Mouse (Mus musculus) left cerebral cortex, adult 18-20 months (tissue): ENCODE results near the gene Lce1h. TPM values are rescaled to one million over a fixed set of nuclear protein-coding genes. Genes with fewer than 3 reads are reported as not detected.

Experiments used
- DNase-seq, 2 experiments: peaks; one replicate each; pipeline ENCODE4 v3.0.0; 2021 to 2022; ENCODE audit warnings: low spot score in 2 of 2, mixed read lengths in 1 of 2
- long read RNA-seq, 2 experiments: library from polyadenylated mRNA; stranded (forward); transcript quantifications; one replicate each; pipeline ENCODE4 v2.0.0; 2021
- total RNA-seq, 2 experiments: library from RNA; stranded (reverse); gene quantifications; 2 replicates each; pipeline ENCODE4 v1.2.3; 2021

The Lce1h gene
- total RNA-seq = not detected
- long read RNA-seq, experiment 1 = 0 reads
- long read RNA-seq, experiment 2 = 0 reads

DNA sequence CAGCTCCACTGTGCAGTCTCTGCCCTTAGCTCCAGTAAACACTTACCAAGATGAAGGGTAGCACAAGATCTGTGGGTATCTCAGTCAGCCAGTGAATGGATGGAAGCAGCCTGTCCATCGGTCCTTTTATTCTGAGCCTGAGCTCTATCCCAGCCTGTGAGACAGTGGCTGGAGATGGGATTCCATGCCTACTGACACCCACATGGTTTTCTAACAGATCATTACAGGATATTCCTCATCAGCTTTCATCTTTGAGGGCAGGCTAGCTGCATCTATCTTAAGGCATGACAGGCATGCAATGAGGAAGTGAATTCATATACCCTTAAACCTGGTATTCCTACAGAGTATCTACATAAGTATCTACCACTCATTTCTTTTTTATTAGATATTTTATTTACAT, at the start of gene Lce1h:
Gene Lce1h, minus strand, starts transcription at position 101 of the 400 bp plus-strand sequence.
- DNase-seq = no peak

DNA sequence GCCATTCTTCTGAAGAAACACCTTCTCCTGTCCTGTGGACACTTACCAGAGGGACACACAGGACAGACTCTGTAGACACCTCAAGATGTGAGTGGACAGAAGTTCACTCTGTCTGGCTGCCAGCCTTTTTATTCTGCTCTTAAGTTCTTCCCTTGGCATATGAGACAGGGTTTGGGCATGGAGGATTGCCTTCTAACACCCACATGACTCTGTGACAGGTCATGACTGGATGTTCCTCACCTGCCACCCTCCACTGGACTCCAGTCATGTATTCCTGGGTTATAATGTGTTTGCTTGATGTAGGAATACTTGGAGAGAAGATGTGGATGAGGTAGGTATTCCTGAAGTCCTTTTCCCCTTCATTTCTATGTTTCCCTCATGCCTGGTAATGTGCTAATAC, 42.9 kb upstream of the Lce1h start, which contains the start of gene Lce1k:
Gene Lce1k, minus strand, starts transcription at position 101 of the 400 bp plus-strand sequence.
- DNase-seq = no peak

DNA sequence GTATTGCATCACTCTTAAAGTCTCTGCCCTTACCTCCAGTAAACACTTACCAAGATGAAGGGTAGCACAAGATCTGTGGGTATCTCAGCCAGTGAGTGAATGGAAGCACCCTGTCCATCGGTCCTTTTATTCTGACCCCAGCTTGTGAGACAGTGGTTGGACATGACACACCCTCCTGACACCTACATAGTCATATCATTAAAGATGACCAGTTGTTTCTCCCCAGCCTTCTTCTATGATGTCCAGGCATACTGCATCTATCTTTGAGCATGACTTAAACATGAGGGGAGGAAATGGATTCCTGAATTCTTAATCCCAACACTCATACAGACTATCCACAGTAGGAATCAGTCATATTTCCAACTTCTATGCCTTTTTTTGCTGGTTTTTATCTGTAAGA, 25.5 kb upstream of the Lce1h start, which contains the start of gene Lce1j:
Gene Lce1j, minus strand, starts transcription at position 101 of the 400 bp plus-strand sequence.
- no peak for DNase-seq

DNA sequence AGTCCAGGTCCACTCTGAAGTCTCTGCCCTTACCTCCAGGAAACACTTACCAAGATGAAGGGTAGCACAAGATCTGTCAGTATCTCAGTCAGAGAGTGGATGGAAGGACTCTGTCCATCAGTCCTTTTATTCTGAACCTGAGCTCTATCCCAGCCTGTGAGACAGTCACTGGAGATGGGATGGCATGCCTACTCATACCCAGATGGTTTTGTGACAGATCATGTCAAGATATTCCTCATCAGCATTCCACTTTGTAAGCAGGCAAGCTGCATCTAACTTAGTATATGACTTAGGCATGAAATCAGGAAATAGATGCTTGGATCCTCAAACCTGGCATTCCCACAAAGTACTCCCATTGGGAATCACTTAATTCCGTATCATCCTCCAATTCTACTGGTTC, 13.9 kb upstream of the Lce1h start, which contains the start of gene Lce1i:
Gene Lce1i, minus strand, starts transcription at position 101 of the 400 bp plus-strand sequence.
- no peak for DNase-seq

DNA sequence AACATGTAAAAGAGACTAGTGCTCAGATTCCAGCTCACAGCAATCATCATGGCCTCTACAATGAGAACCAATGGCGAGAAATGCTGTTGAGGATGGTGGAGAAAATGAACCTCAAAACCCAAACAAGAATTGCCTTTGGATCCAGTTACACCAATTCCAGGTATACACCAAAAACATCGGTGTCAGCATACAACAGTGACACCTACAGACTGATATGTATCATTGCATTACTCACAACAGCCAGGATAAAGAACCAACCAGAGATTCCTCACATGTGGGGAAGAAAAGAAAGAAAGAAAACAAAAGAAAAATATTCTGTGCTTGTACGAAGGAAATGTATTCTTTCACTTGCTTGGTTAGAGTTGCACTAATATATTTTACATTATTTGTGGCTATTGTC, 6.7 kb upstream of the Lce1h start:
- no peak for DNase-seq

DNA sequence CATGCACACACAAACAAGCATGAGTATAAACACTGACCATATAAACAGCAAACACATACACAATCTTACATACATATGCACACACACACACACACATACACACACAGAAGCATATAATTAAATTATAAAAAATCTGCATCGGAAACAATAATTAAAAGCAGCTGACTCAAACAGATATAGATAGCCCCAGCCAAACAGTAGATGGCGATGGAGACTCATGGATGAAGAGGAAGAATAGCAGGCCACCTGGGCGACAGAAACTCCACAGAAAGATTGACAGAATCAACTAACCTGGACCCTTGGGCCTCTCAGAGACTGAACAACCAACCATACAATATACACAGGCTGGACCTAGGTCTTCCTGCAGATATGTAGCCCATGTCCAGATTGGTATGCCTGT, 11.7 kb downstream of the Lce1h start:
- no peak for DNase-seq

DNA sequence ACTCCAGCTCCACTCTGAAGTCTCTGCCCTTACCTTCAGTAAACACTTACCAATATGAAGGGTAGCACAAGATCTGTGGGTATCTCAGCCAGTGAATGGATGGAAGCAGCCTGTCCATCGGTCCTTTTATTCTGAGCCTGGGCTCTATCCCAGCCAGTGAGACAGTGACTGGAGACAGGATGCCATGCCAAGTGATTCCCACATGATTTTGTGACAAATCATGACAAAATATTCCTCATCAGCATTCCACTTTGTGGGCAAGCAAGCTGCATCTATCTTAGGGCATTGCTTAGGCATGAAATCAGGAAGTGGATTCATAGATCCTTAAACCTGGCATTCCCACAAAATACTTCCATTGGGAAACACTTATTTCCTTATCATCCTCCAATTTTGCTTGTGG, 12.6 kb downstream of the Lce1h start, which contains the start of gene Lce1g:
Gene Lce1g, minus strand, starts transcription at position 101 of the 400 bp plus-strand sequence.
- DNase-seq = no peak

DNA sequence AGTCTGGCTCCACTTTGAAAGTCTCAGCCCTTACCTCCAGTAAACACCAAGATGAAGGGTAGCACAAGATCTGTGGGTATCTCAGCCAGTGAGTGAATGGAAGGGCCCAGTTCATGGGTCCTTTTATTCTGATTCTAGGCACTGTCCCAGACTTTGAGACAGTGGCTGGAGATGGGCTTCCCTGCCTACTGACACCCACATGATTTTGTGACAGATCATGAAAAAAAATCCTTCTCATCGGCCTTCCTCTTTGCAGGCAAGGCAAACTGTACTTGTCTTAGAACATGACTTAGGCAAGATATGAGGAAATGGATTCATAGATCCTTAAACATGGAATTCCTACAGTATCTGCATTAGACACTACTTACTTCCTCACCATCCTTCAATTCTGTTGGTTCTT, 25.9 kb downstream of the Lce1h start, which contains the start of gene Gm38119:
Gene Gm38119, minus strand, starts transcription at position 101 of the 400 bp plus-strand sequence.
- no peak for DNase-seq

DNA sequence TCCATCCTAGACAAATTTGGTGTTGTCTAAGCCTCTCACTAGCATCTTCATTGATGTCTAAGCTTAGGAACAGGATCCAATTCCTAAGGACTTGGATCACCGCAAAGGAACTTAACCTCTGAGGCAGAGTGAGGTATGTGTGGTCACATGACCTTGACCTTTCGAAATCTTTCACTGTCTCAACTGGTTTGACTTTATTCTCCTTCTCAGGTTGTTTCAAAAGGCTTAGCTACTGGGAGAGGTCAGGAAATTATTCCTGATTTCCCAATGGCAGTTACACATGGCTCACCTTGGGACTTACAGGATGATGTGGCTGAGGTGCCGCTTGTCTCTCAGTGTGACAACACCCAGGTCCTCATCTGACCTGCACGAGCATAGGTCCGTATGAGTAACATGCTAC, 42.2 kb downstream of the Lce1h start:
- no peak for DNase-seq

DNA sequence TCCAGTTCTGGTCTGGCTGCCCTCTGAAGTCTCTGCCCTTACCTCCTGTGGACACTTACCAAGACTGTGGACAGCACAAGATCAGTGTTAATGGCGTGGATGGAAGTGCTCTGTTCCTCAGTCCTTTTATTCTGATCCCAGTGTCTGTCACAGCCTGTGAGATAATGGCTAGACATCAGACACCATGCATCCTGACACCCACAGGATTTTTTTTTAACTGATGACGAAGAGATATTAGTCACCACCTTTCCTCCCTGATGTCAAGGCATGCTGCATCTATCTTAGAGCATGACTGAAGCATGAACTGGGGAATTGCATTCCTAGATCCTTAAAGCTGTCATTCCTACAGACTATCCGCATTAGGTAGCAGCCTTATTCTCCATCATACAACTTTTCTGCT, 44.6 kb downstream of the Lce1h start, which contains the start of gene Lce1f:
Gene Lce1f, minus strand, starts transcription at position 101 of the 400 bp plus-strand sequence.
- no peak for DNase-seq

DNA sequence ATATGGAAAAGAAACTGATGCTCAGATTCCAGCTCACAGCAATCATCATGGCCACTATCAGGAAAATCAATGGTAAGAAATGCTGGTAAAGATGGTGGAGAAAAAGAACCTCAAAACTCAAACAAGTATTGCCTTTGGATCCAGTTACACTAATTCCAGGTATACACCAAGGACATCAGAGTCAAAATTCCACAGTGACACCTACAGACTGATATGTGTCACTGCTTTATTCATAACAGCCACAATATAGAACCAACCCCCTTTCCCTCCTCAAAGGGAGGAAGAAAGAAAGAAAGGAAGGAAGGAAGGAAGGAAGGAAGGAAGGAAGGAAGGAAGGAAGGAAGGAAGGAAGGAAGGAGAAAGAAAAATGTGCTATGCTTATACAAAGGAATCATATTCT, 49.7 kb downstream of the Lce1h start:
- DNase-seq = no peak

Other genes starting within 250 kb of the Lce1h start
- not detected for gene 2310046K23Rik, start 230.6 kb downstream of the Lce1h start, total RNA-seq
- gene Ivl, start 191.3 kb downstream of the Lce1h start, total RNA-seq = not detected
- not detected for gene Smcp, start 176.1 kb downstream of the Lce1h start, total RNA-seq
- not detected for gene 2210017I01Rik, start 157.6 kb downstream of the Lce1h start, total RNA-seq
- not detected for gene Lce6a, start 143.4 kb downstream of the Lce1h start, total RNA-seq
- not detected for gene Lce1a1, start 116.8 kb downstream of the Lce1h start, total RNA-seq
- gene Lce1b, start 108.1 kb downstream of the Lce1h start, total RNA-seq = not detected
- not detected for gene Lce1a2, start 94.8 kb downstream of the Lce1h start, total RNA-seq
- not detected for gene Lce1c, start 85.8 kb downstream of the Lce1h start, total RNA-seq
- not detected for gene Lce1d, start 77.9 kb downstream of the Lce1h start, total RNA-seq
- not detected for gene Lce1e, start 56.0 kb downstream of the Lce1h start, total RNA-seq
- not detected for gene Lce1f, start 44.7 kb downstream of the Lce1h start, total RNA-seq
- gene Gm38119, start 26.0 kb downstream of the Lce1h start, total RNA-seq = not detected
- gene Lce1g, start 12.7 kb downstream of the Lce1h start, total RNA-seq = not detected
- gene Lce1i, start 13.8 kb upstream of the Lce1h start, total RNA-seq = not detected
- not detected for gene Lce1j, start 25.4 kb upstream of the Lce1h start, total RNA-seq
- gene Lce1k, start 42.8 kb upstream of the Lce1h start, total RNA-seq = not detected
- not detected for gene Kprp, start 62.2 kb upstream of the Lce1h start, total RNA-seq
- gene Lce1l, start 86.2 kb upstream of the Lce1h start, total RNA-seq = not detected
- not detected for gene 2310050C09Rik, start 105.2 kb upstream of the Lce1h start, total RNA-seq
- not detected for gene Lce3a, start 161.2 kb upstream of the Lce1h start, total RNA-seq
- not detected for gene Lce3b, start 167.9 kb upstream of the Lce1h start, total RNA-seq
- gene Lce3c, start 179.4 kb upstream of the Lce1h start, total RNA-seq = not detected
- gene Lce3d, start 192.3 kb upstream of the Lce1h start, total RNA-seq = not detected
- gene Lce3e, start 202.0 kb upstream of the Lce1h start, total RNA-seq = not detected
- gene Lce3f, start 227.2 kb upstream of the Lce1h start, total RNA-seq = not detected